Mouse (Mus musculus) embryonic facial prominence, embryonic 10.5 days (tissue): Measurements from ENCODE around the gene Galnt14. TPM values are rescaled to one million over a fixed set of nuclear protein-coding genes. Genes with fewer than 3 reads are reported as not detected.

Experiments used
- DNase-seq: peaks from one replicate; pipeline ENCODE4 v3.0.0-alpha.2; 2017; ENCODE audit warnings: low spot score
- H3K27ac ChIP-seq: fragments of 300-500 bp; sonication (generic); replicated peaks from 2 replicates; pipeline ENCODE4 v1.5.1; 2016; ENCODE audit warnings: mild to moderate bottlenecking
- H3K27me3 ChIP-seq: fragments of 300-500 bp; sonication (generic); replicated peaks from 2 replicates; pipeline ENCODE4 v1.6.1; 2016; ENCODE audit warnings: low read depth, mild to moderate bottlenecking; ENCODE audit not compliant: poor library complexity, severe bottlenecking
- H3K36me3 ChIP-seq: fragments of 300-500 bp; sonication (generic); replicated peaks from 2 replicates; pipeline ENCODE4 v1.6.1; 2016; ENCODE audit warnings: mild to moderate bottlenecking, moderate library complexity
- H3K4me1 ChIP-seq: fragments of 300-500 bp; sonication (generic); 2 replicates; pipeline ENCODE4 v1.6.1; 2016
- H3K4me3 ChIP-seq: fragments of 300-500 bp; sonication (generic); 2 replicates; pipeline ENCODE4 v1.5.1; 2016; ENCODE audit warnings: mild to moderate bottlenecking, moderate library complexity
- H3K9me3 ChIP-seq: fragments of 300-500 bp; sonication (generic); 2 replicates; pipeline ENCODE4 v1.6.1; 2016; ENCODE audit warnings: mild to moderate bottlenecking
- WGBS: fragments of 180-500 bp; shearing (Covaris S2); methylation state at CpG from one replicate; pipeline ENCODE4 v1.1.7; 2016; 5-methylcytosine and 5-hydroxymethylcytosine counted together
- polyA plus RNA-seq: library from polyadenylated mRNA; unstranded; fragments of >200 nt; fragmentation: Nextera tagmentation; extraction: Ambion mirVana; gene quantifications from 2 replicates; pipeline ENCODE4 v1.2.1, GENCODE M21; 2016

The Galnt14 gene
- polyA plus RNA-seq, 1 experiment from 2014 or later: 1.9 TPM

DNA sequence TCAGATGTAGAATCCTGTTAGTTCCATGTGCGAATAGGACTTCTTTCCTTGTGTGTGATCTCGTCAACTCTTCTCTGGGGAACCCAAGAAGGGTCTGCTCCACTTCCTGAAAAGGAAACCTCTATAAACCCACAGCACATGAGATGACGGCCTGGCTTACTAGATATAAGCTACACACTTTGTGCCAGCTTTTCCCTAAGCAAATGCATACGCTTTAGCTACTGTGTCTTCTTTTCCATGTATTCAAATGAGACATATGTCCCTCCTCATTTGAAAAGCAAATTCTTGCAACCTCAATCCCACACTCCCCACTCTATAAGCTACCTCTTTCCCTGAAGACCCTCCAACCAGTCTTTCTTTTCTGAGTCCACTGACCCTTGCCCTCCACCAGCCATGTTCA is 196.0 kb downstream of the Galnt14 start:
- no peak for DNase-seq
- H3K27me3 ChIP-seq: no peaks in the 10 kb centered on the region
- WGBS: 88% methylated on average over 4 of the region's 4 CpGs
- no peak overlapping the region for H3K4me3 ChIP-seq
- H3K27ac ChIP-seq: no peak overlapping the region
- no peaks in the 10 kb centered on the region for H3K36me3 ChIP-seq
- H3K9me3 ChIP-seq: no peaks in the 10 kb centered on the region
- no peaks in the 10 kb centered on the region for H3K4me1 ChIP-seq

DNA sequence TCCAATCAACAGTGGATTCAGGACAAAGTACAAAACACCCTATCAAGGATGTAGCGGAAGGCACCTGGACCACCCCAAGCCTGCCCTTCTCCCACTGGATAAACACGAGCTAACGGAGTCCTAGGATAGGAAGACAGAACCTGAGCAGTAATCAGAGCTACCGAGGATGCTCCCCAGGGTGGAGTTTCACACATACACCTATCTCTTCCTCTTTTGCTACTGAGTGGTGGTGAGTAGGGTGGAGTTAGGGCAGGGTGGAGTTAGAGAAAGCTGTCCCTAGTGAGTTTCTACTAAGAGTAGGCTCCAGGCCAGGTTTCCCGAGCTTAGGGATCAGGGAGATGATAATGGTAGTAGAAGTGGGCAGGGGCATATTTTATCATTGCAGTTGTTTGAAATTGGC is 197.4 kb downstream of the Galnt14 start:
- no peaks in the 10 kb centered on the region for H3K4me1 ChIP-seq
- DNase-seq: no peak
- no peaks in the 10 kb centered on the region for H3K9me3 ChIP-seq
- no peak overlapping the region for H3K27ac ChIP-seq
- no peak overlapping the region for H3K4me3 ChIP-seq
- H3K36me3 ChIP-seq: no peaks in the 10 kb centered on the region
- WGBS: 76% methylated on average over 5 of the region's 5 CpGs
- no peaks in the 10 kb centered on the region for H3K27me3 ChIP-seq

DNA sequence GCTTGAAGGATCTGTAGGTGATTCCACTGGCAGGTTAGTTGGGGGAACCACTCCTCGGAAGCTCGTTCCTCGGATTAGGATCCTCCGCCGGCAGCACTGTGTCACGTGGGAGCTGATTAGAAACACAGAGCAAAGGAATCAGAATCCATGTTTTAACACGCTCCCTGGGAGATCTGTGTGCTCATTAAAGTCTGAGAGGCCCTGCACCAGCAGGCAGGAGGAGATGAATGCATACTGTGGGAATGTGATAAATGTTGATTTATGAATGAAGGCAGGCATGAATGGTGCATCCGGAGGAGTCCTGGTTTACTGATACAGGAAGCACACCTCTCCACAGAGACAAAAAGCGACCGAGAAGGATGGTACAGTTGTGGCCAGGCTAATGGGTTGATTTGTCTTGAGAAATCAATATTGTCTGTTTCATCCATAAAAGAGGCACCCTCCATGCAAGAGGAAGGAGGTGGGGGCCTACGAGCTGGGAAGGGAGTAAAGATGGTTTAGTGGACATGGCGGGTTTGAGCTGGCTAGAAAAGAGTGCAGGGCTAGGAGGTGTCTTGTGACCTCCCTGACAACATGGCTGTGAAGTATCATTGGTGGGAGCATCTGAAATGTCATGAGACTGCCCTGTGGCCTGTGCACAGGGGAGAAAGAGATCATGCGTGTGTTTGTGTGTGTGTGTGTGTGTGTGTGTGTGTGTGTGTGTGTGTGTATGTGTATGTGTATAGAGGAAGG is 202.3 kb downstream of the Galnt14 start:
- Histone ChIP-seq H3K27ac (no peak overlapping the region), H3K9me3 (no peaks in the 10 kb centered on the region), H3K27me3 (no peaks in the 10 kb centered on the region), H3K4me3 (no peak overlapping the region), H3K4me1 (no peaks in the 10 kb centered on the region), H3K36me3 (no peaks in the 10 kb centered on the region)
- 90% methylated on average over 13 of the region's 13 CpGs for WGBS
- no peak for DNase-seq

DNA sequence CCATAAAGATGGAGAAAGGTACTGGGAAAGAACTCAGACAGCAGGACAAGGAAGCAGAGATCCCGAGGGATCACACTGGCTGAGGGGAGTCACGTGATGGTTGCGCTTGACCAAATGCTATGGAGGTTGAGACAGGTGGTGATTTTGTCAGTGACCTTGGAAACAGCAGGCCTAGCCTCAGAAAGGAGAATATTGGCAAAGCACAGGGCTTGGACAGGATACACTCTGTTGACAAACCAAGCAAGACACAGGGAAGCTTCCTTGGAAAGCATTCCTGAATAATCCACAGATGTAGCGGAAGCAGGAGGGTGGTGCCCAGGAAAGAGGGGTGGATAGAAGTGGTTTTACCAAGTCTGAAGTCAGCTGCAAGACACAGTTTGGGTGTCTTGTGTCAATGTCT is 206.1 kb downstream of the Galnt14 start:
- no peak for DNase-seq
- Histone ChIP-seq H3K9me3 (no peaks in the 10 kb centered on the region), H3K4me3 (no peak overlapping the region), H3K27me3 (no peaks in the 10 kb centered on the region), H3K27ac (no peak overlapping the region), H3K36me3 (no peaks in the 10 kb centered on the region), H3K4me1 (no peaks in the 10 kb centered on the region)
- WGBS: 86% methylated on average over 4 of the region's 4 CpGs

DNA sequence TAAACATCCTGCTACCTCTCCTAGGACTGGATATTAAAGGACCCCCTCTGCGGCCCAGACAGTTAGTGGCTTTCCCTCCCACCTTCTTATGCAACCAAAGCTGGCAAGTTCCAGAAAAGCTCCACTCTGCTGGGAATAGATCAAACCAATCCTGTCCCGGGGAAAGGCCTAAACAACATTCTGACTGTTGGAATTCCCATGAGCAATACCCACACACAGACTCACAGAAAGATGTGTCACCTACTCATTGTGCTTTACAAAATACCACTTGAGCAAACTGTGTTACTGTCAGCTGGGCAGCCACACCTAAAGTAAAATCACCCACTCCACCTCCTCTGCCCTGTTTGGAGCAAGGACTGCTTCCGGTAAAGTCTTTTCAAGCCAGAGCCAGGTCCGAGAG is 207.6 kb downstream of the Galnt14 start:
- Histone ChIP-seq H3K27me3 (no peaks in the 10 kb centered on the region), H3K4me3 (no peak overlapping the region), H3K4me1 (no peaks in the 10 kb centered on the region), H3K9me3 (no peaks in the 10 kb centered on the region), H3K27ac (no peak overlapping the region), H3K36me3 (no peaks in the 10 kb centered on the region)
- no peak for DNase-seq
- WGBS: 86% methylated on average over 4 of the region's 4 CpGs

DNA sequence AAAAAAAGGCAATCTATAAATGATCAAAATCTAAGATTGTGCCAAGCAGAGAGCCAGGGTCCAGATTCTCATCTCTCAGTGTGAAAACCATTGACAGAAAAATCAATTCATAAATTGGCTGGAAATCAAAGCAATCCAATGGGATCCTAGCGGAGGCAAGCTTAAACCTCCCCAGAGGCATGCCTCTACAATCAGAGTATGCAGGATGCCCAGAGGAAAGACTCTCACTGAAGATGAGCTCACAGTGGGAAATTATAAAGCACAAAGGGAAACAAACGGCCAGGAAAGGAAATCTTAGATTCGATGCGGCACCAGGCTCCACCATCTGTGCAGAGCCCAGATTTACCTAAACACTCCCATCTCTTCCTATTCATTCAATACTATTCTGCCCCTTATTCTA is 220.7 kb downstream of the Galnt14 start:
- WGBS: 85% methylated on average over 4 of the region's 4 CpGs
- H3K4me3 ChIP-seq: no peak overlapping the region
- DNase-seq: no peak
- no peaks in the 10 kb centered on the region for H3K36me3 ChIP-seq
- H3K27me3 ChIP-seq: no peaks in the 10 kb centered on the region
- H3K9me3 ChIP-seq: no peaks in the 10 kb centered on the region
- H3K27ac ChIP-seq: no peak overlapping the region
- H3K4me1 ChIP-seq: no peaks in the 10 kb centered on the region

DNA sequence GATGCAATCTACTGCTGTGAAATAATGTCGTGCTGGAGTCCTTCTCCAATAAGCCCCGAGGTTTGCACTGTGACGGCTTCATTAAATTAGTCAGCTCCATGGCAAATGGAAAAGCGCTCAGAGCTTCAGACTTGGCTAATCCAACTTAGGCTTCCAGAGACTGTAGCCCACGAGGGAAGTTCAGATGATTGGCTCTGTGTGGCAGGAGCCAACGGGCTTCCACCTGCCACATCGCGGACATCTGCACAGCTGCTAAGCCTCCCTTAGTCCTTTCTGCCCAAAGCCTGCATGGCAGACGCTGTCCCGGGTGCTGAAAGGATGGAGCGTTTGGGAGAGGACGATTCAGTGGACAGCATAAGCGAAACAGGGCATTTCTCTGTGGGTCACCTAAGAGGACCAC is 222.5 kb downstream of the Galnt14 start:
- 29% methylated on average over 13 of the region's 13 CpGs for WGBS
- Histone ChIP-seq H3K9me3 (no peaks in the 10 kb centered on the region), H3K36me3 (no peaks in the 10 kb centered on the region), H3K4me1 (no peaks in the 10 kb centered on the region), H3K4me3 (no peak overlapping the region), H3K27me3 (no peaks in the 10 kb centered on the region), H3K27ac (no peak overlapping the region)
- DNase-seq: peak; percentile 80

DNA sequence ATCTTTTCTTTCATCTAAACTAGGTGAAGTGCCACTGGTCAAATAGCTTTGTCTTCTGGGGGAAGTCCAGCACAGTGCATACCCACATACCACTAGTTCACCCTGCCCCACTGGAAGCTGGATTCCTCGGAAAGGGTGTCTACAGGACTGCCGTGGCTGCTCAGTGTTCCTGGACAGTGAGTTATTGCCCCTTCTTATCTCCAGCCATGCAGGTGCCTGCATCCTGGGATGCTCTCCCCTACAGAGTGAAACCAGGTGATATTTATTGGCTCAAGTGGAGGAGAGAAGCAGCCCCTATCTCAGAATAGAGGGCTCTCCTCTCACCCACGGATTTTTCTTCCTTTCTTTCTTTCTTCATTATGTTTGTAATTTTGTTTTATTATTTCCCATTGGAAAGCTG is 222.9 kb downstream of the Galnt14 start:
- Histone ChIP-seq H3K9me3 (no peaks in the 10 kb centered on the region), H3K36me3 (no peaks in the 10 kb centered on the region), H3K27me3 (no peaks in the 10 kb centered on the region), H3K4me3 (no peak overlapping the region), H3K27ac (no peak overlapping the region), H3K4me1 (no peaks in the 10 kb centered on the region)
- 71% methylated on average over 3 of the region's 3 CpGs for WGBS
- DNase-seq: no peak

DNA sequence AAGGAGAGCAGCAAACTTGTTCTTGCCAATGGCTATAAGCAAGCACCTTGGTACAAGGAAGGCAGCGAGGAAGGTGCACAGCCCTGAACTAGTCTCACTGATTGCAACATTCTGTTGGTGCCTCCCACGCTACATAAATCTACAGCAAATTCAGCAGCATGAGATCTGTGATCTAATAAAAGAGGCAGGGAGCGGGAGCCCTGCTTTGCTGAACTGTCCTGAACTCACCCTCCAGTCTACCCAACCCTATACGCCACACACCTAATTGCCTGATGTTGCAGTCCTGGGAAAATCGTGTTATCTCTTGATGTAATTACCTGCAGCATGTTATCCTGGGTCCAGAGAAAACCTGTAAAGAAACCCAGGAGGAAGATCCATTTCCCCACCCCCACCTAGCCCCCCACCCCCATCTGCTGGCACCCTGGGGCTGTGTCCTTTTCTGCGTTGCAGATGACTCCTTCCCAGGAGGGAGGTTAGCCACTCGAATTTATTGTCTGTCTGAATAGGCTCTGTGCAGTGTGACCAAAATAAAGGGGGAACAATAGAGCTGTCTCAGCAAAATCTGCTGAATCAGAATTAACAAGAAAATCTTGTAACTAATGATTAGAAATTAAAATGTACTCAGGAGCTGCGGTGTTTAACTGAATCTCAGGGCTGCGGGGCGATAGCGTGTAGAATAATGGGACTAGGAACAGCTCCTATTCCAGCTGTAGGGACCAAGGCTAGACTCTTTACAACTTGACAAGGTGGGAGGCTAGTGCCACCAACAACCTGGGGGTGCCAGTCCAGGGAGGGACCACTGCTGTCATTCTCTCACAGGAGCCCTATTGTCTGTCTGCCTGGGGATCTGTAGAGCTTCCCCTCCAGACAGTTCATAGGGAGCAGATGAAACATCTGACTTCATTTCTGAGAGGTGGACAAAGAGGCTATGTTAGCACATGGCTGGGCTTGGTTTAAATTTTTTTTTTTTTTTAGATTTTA is 232.9 kb downstream of the Galnt14 start:
- no peak for DNase-seq
- H3K9me3 ChIP-seq: no peaks in the 10 kb centered on the region
- 53% methylated on average over 11 of the region's 11 CpGs for WGBS
- H3K4me3 ChIP-seq: no peak overlapping the region
- no peak overlapping the region for H3K27ac ChIP-seq
- no peaks in the 10 kb centered on the region for H3K27me3 ChIP-seq
- H3K36me3 ChIP-seq: no peaks in the 10 kb centered on the region
- no peaks in the 10 kb centered on the region; the same call in 1 of the 2 replicates for H3K4me1 ChIP-seq

DNA sequence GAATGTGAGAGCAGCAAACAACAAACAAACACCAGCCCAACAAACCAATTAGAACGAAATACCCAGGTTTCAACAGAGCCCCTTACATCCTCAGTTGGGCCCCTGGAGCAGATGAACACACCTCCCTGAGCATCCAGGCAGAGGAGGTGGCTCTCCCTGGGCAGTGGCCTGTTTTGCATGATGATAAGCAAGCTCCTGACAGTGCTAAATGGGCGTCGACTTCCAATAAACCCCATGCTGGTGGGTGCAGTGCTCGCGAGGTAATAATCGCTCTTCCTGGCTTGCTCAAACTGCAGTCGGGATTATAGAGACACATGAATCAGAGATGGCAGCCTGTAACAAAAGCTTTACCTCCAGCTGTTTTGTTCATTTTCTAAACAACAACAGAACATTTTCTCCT is 235.9 kb downstream of the Galnt14 start:
- 55% methylated on average over 7 of the region's 7 CpGs for WGBS
- Histone ChIP-seq H3K27ac (no peak overlapping the region), H3K27me3 (no peaks in the 10 kb centered on the region), H3K36me3 (no peaks in the 10 kb centered on the region), H3K9me3 (no peaks in the 10 kb centered on the region), H3K4me1 (no peaks in the 10 kb centered on the region; the same call in 1 of the 2 replicates), H3K4me3 (no peak overlapping the region)
- DNase-seq: no peak

DNA sequence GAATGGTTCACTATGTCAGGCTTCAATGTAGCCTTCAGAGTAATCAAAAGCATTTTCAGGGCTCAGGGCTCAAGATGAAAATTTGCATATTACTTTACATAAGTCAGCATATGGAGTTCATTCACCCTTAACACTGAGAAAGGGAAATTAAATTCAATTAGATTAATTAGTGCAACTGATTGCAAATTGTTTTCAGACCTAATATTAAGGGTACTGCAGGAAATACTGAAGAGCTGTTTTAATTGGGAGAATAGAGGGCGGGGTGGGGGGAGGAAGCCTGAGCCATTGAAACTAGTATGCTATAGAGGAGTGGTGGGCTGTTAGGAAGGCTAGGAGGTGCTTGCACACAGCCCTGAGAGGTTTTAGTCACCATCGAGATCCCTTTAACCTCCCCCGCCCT is 237.2 kb downstream of the Galnt14 start:
- 75% methylated on average over 3 of the region's 3 CpGs for WGBS
- DNase-seq: no peak
- Histone ChIP-seq H3K27me3 (no peaks in the 10 kb centered on the region), H3K27ac (no peak overlapping the region), H3K36me3 (no peaks in the 10 kb centered on the region), H3K4me1 (no peaks in the 10 kb centered on the region; the same call in 1 of the 2 replicates), H3K9me3 (no peaks in the 10 kb centered on the region), H3K4me3 (no peak overlapping the region)

DNA sequence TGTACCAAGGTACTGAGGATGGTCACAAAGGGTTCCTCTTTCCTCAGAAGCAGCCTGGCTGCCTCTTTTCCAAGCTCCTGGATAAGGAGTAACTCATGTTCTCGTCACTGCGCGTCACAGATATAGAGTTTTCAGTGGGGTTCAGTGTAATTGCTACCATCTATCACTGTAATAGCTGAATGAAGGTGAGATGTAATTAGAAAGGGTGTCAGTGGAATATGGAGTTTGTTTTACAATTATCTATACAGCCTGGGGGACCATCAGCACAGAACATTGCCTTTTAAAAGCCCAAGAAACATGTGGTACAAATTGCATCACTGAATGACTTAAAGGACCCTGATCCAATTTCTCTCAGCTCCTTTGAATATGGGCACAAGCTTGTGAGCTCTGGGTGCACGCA is 249.4 kb downstream of the Galnt14 start:
- no peak overlapping the region for H3K4me3 ChIP-seq
- no peaks in the 10 kb centered on the region for H3K9me3 ChIP-seq
- no peak overlapping the region for H3K27ac ChIP-seq
- no peak for DNase-seq
- H3K27me3 ChIP-seq: no peaks in the 10 kb centered on the region
- H3K36me3 ChIP-seq: no peaks in the 10 kb centered on the region
- H3K4me1 ChIP-seq: no peaks in the 10 kb centered on the region
- 81% methylated on average over 4 of the region's 4 CpGs for WGBS

DNA sequence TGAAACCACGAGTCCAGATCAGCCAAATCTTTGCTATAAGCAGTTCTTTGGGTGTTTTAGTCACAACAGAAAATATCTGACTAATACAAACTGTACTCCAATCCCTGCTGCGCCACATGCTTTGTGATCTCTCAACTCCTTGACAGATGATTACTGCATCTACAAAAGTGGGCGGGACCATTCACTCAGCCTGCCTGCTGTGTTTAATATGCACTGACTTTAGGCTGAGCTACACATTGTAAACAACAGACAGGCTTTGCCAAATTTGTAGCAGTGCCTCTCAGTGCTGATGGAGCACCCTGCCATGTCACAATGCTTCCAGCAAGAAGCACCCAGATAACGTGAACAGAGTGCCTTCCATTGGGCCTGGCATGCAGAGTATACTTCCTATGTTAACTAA is 251.5 kb downstream of the Galnt14 start:
- no peak for DNase-seq
- Histone ChIP-seq H3K9me3 (no peaks in the 10 kb centered on the region), H3K27me3 (no peaks in the 10 kb centered on the region), H3K4me3 (no peak overlapping the region), H3K4me1 (no peaks in the 10 kb centered on the region), H3K36me3 (no peaks in the 10 kb centered on the region), H3K27ac (no peak overlapping the region)
- WGBS: 83% methylated on average over 4 of the region's 4 CpGs
